Mouse (Mus musculus): ENCODE measurements at regions not wholly inside any gene's neighbourhood (a gene's known extent, or its start where the extent isn't known, plus 50 kb on each side); places are given as distances from the start of the nearest gene placed in this dataset.

- Histone ChIP-seq H3K4me1 (ENCODE audit: control insufficient read depth in 2 of 2, insufficient read depth in 2 of 2, low read length in 2 of 2) (no peaks in the 10 kb centered on the region), H3K27me3 (ENCODE audit: control insufficient read depth, insufficient read depth, low read length) (no peaks in the 10 kb centered on the region), H3K4me3 (ENCODE audit: control insufficient read depth in 1 of 2, insufficient read depth in 1 of 2, low read depth in 1 of 2, low read length in 2 of 2) (no peak overlapping the region), H3K27ac (replicated peaks in 1 of 2; ENCODE audit: control insufficient read depth in 1 of 2, insufficient read depth in 1 of 2, low read depth in 2 of 2, low read length in 2 of 2) (no peak overlapping the region), H3K4me2 (ENCODE audit: low read length) (no peak overlapping the region), H3K9ac (ENCODE audit: low read length) (no peak overlapping the region), H3K36me3 (ENCODE audit: control insufficient read depth, insufficient read depth, low read length) (no peaks in the 10 kb centered on the region), H3K9me3 (ENCODE audit: control insufficient read depth, low read length) (peaks cover 9% of the 10 kb centered on the region; the same call in 1 of the 2 replicates)
- no peak for ATAC-seq (ENCODE audit: insufficient number of reproducible peaks, insufficient read depth, low FRiP score, low read depth)
- 90% methylated on average over 4 of the region's 4 CpGs for WGBS
These were observed 121.0 kb downstream of the Qrsl1 start for GRCm38 (mm10) chr10:43780571-43780970.

- peaks cover 9% of the 10 kb centered on the region; the same call in 1 of the 2 replicates for H3K9me3 ChIP-seq (ENCODE audit: control insufficient read depth, low read length)
- H3K27ac ChIP-seq (replicated peaks in 1 of 2; ENCODE audit: control insufficient read depth in 1 of 2, insufficient read depth in 1 of 2, low read depth in 2 of 2, low read length in 2 of 2), result no peak overlapping the region
- no peak for ATAC-seq (ENCODE audit: insufficient number of reproducible peaks, insufficient read depth, low FRiP score, low read depth)
- H3K4me3 ChIP-seq (ENCODE audit: control insufficient read depth in 1 of 2, insufficient read depth in 1 of 2, low read depth in 1 of 2, low read length in 2 of 2), result no peak overlapping the region
- WGBS, result 92% methylated on average over 3 of the region's 3 CpGs
- no peaks in the 10 kb centered on the region for H3K4me1 ChIP-seq (ENCODE audit: control insufficient read depth in 2 of 2, insufficient read depth in 2 of 2, low read length in 2 of 2)
- H3K36me3 ChIP-seq (ENCODE audit: control insufficient read depth, insufficient read depth, low read length), result no peaks in the 10 kb centered on the region
- no peaks in the 10 kb centered on the region for H3K27me3 ChIP-seq (ENCODE audit: control insufficient read depth, insufficient read depth, low read length)
- H3K4me2 ChIP-seq (ENCODE audit: low read length), result no peak overlapping the region
- no peak overlapping the region for H3K9ac ChIP-seq (ENCODE audit: low read length)
These were observed 118.2 kb downstream of the Qrsl1 start for GRCm38 (mm10) chr10:43783304-43783703.

DNA sequence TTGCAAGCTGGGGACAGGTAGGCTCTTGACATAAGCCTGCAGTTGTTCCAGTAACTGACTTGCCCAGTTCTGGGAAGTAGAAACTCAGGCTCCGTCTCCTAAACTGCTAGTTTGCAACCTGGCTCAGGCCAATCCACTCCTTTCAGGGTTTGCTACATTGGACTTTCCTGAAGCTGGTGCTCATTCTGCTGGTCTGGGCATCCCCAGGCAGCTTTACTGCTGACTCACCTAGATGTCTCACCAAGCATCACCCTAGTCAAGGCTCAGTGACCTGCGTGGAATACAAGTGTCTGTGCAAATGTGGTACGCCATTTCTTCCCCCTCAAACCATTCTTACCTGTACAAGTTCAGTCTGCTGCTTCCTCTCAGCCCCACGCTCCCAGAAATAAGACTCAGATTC, 110.8 kb downstream of the Qrsl1 start:
- no peak overlapping the region for H3K4me2 ChIP-seq (ENCODE audit: low read length)
- no peak for ATAC-seq (ENCODE audit: insufficient number of reproducible peaks, insufficient read depth, low FRiP score, low read depth)
- no peak overlapping the region for H3K9ac ChIP-seq (ENCODE audit: low read length)
- no peak overlapping the region for H3K4me3 ChIP-seq (ENCODE audit: control insufficient read depth in 1 of 2, insufficient read depth in 1 of 2, low read depth in 1 of 2, low read length in 2 of 2)
- WGBS, result 80% methylated on average over 4 of the region's 4 CpGs
- H3K4me1 ChIP-seq (ENCODE audit: control insufficient read depth in 2 of 2, insufficient read depth in 2 of 2, low read length in 2 of 2), result no peaks in the 10 kb centered on the region
- no peaks in the 10 kb centered on the region for H3K36me3 ChIP-seq (ENCODE audit: control insufficient read depth, insufficient read depth, low read length)
- no peaks in the 10 kb centered on the region for H3K27me3 ChIP-seq (ENCODE audit: control insufficient read depth, insufficient read depth, low read length)
- H3K9me3 ChIP-seq (ENCODE audit: control insufficient read depth, low read length), result no peaks in the 10 kb centered on the region
- no peak overlapping the region for H3K27ac ChIP-seq (replicated peaks in 1 of 2; ENCODE audit: control insufficient read depth in 1 of 2, insufficient read depth in 1 of 2, low read depth in 2 of 2, low read length in 2 of 2)

- no peaks in the 10 kb centered on the region for H3K36me3 ChIP-seq (ENCODE audit: control insufficient read depth, insufficient read depth, low read length)
- ATAC-seq (ENCODE audit: insufficient number of reproducible peaks, insufficient read depth, low FRiP score, low read depth), result no peak
- no peaks in the 10 kb centered on the region for H3K4me1 ChIP-seq (ENCODE audit: control insufficient read depth in 2 of 2, insufficient read depth in 2 of 2, low read length in 2 of 2)
- H3K27ac ChIP-seq (replicated peaks in 1 of 2; ENCODE audit: control insufficient read depth in 1 of 2, insufficient read depth in 1 of 2, low read depth in 2 of 2, low read length in 2 of 2), result no peak overlapping the region
- no peak overlapping the region for H3K4me3 ChIP-seq (ENCODE audit: control insufficient read depth in 1 of 2, insufficient read depth in 1 of 2, low read depth in 1 of 2, low read length in 2 of 2)
- H3K4me2 ChIP-seq (ENCODE audit: low read length), result no peak overlapping the region
- no peaks in the 10 kb centered on the region for H3K9me3 ChIP-seq (ENCODE audit: control insufficient read depth, low read length)
- 89% methylated on average over 4 of the region's 4 CpGs for WGBS
- no peak overlapping the region for H3K9ac ChIP-seq (ENCODE audit: low read length)
- H3K27me3 ChIP-seq (ENCODE audit: control insufficient read depth, insufficient read depth, low read length), result no peaks in the 10 kb centered on the region
These were observed 110.0 kb downstream of the Qrsl1 start for GRCm38 (mm10) chr10:43791525-43792021.

DNA sequence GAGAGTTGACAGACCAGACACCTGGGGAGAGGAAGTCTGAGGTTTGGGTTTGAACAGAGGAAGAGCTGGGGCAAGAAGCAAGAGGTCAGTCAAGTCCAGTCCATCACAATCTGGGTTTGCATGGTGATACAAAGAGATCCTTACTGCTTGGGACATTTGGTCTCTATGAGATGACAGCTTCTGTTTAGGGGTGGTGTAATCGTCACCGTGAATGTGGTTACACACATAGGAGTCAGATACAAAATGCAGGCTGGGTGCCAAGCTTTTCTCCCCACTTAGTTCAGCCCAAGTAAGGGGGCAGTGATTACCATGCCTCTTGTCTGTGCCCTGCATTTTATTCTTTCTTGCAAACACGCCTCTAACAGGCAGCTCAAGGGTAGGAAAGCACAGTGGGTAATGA, 108.9 kb downstream of the Qrsl1 start:
- H3K9me3 ChIP-seq (ENCODE audit: control insufficient read depth, low read length), result no peaks in the 10 kb centered on the region
- no peaks in the 10 kb centered on the region for H3K4me1 ChIP-seq (ENCODE audit: control insufficient read depth in 2 of 2, insufficient read depth in 2 of 2, low read length in 2 of 2)
- H3K9ac ChIP-seq (ENCODE audit: low read length), result no peak overlapping the region
- H3K4me3 ChIP-seq (ENCODE audit: control insufficient read depth in 1 of 2, insufficient read depth in 1 of 2, low read depth in 1 of 2, low read length in 2 of 2), result no peak overlapping the region
- no peak overlapping the region for H3K27ac ChIP-seq (replicated peaks in 1 of 2; ENCODE audit: control insufficient read depth in 1 of 2, insufficient read depth in 1 of 2, low read depth in 2 of 2, low read length in 2 of 2)
- no peaks in the 10 kb centered on the region for H3K27me3 ChIP-seq (ENCODE audit: control insufficient read depth, insufficient read depth, low read length)
- H3K36me3 ChIP-seq (ENCODE audit: control insufficient read depth, insufficient read depth, low read length), result no peaks in the 10 kb centered on the region
- ATAC-seq (ENCODE audit: insufficient number of reproducible peaks, insufficient read depth, low FRiP score, low read depth), result no peak
- H3K4me2 ChIP-seq (ENCODE audit: low read length), result no peak overlapping the region
- WGBS, result 73% methylated on average over 3 of the region's 3 CpGs

GRCm38 (mm10) chr10:43794587-43794986, 107.0 kb downstream of the Qrsl1 start:
- ATAC-seq (ENCODE audit: insufficient number of reproducible peaks, insufficient read depth, low FRiP score, low read depth), result no peak
- no peak overlapping the region for H3K4me2 ChIP-seq (ENCODE audit: low read length)
- 74% methylated on average over 9 of the region's 9 CpGs for WGBS
- no peaks in the 10 kb centered on the region for H3K9me3 ChIP-seq (ENCODE audit: control insufficient read depth, low read length)
- no peaks in the 10 kb centered on the region for H3K36me3 ChIP-seq (ENCODE audit: control insufficient read depth, insufficient read depth, low read length)
- H3K27ac ChIP-seq (replicated peaks in 1 of 2; ENCODE audit: control insufficient read depth in 1 of 2, insufficient read depth in 1 of 2, low read depth in 2 of 2, low read length in 2 of 2), result no peak overlapping the region
- no peak overlapping the region for H3K4me3 ChIP-seq (ENCODE audit: control insufficient read depth in 1 of 2, insufficient read depth in 1 of 2, low read depth in 1 of 2, low read length in 2 of 2)
- H3K4me1 ChIP-seq (ENCODE audit: control insufficient read depth in 2 of 2, insufficient read depth in 2 of 2, low read length in 2 of 2), result no peaks in the 10 kb centered on the region
- H3K9ac ChIP-seq (ENCODE audit: low read length), result no peak overlapping the region
- H3K27me3 ChIP-seq (ENCODE audit: control insufficient read depth, insufficient read depth, low read length), result no peaks in the 10 kb centered on the region

DNA sequence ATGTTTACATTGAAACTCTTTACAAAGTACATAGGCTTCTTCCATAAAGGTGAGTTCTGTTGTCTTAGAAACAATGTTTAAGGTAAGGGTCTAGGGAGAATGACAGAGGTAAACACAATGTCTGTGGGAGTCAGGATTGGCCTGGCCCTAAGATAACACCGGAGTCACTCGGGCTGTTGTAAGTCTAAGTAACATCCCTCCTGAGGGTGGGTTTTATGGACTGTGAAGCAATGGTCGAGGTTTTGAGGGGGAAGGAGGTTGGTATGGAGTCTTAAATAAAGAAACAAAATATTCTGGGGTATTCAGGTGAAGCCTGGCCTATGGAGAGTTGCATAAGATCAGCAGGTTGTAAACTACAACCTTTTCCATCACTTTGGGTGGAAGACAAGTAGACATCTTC, 101.5 kb downstream of the Qrsl1 start:
- no peaks in the 10 kb centered on the region for H3K27me3 ChIP-seq (ENCODE audit: control insufficient read depth, insufficient read depth, low read length)
- H3K36me3 ChIP-seq (ENCODE audit: control insufficient read depth, insufficient read depth, low read length), result no peaks in the 10 kb centered on the region
- no peak overlapping the region for H3K9ac ChIP-seq (ENCODE audit: low read length)
- H3K4me3 ChIP-seq (ENCODE audit: control insufficient read depth in 1 of 2, insufficient read depth in 1 of 2, low read depth in 1 of 2, low read length in 2 of 2), result no peak overlapping the region
- no peaks in the 10 kb centered on the region for H3K4me1 ChIP-seq (ENCODE audit: control insufficient read depth in 2 of 2, insufficient read depth in 2 of 2, low read length in 2 of 2)
- H3K4me2 ChIP-seq (ENCODE audit: low read length), result no peak overlapping the region
- H3K27ac ChIP-seq (replicated peaks in 1 of 2; ENCODE audit: control insufficient read depth in 1 of 2, insufficient read depth in 1 of 2, low read depth in 2 of 2, low read length in 2 of 2), result no peak overlapping the region
- H3K9me3 ChIP-seq (ENCODE audit: control insufficient read depth, low read length), result no peaks in the 10 kb centered on the region
- 70% methylated on average over 3 of the region's 3 CpGs for WGBS
- ATAC-seq (ENCODE audit: insufficient number of reproducible peaks, insufficient read depth, low FRiP score, low read depth), result no peak

DNA sequence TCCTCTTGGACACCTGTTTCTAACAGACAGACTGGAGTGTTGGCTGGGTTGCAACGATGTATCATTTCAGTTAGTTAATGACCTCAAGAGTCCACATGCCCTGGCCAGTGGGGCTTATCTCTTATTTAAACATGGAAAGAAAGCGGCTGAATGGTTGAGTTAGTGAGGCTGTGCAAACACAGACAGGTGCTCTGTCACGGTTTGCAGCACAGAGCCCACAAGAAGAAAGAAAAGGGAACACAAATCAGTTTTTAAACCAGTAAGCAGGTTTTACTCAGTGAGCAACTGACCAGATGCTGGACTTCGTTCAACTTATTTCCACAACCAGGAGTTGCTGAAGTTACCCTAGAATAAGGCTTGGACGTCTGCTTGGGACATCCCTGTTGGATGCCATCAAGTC, 86.3 kb downstream of the Qrsl1 start:
- WGBS, result 46% methylated on average over 5 of the region's 5 CpGs
- H3K4me2 ChIP-seq (ENCODE audit: low read length), result no peak overlapping the region
- ATAC-seq (ENCODE audit: insufficient number of reproducible peaks, insufficient read depth, low FRiP score, low read depth), result no peak
- no peaks in the 10 kb centered on the region for H3K9me3 ChIP-seq (ENCODE audit: control insufficient read depth, low read length)
- no peaks in the 10 kb centered on the region for H3K27me3 ChIP-seq (ENCODE audit: control insufficient read depth, insufficient read depth, low read length)
- H3K36me3 ChIP-seq (ENCODE audit: control insufficient read depth, insufficient read depth, low read length), result no peaks in the 10 kb centered on the region
- H3K27ac ChIP-seq (replicated peaks in 1 of 2; ENCODE audit: control insufficient read depth in 1 of 2, insufficient read depth in 1 of 2, low read depth in 2 of 2, low read length in 2 of 2), result no peak overlapping the region
- H3K9ac ChIP-seq (ENCODE audit: low read length), result no peak overlapping the region
- no peaks in the 10 kb centered on the region for H3K4me1 ChIP-seq (ENCODE audit: control insufficient read depth in 2 of 2, insufficient read depth in 2 of 2, low read length in 2 of 2)
- H3K4me3 ChIP-seq (ENCODE audit: control insufficient read depth in 1 of 2, insufficient read depth in 1 of 2, low read depth in 1 of 2, low read length in 2 of 2), result no peak overlapping the region
